Mouse (Mus musculus) spleen, adult 2 months (tissue): ENCODE measurements around the gene Plcl1. TPM values are rescaled to one million over a fixed set of nuclear protein-coding genes. Genes with fewer than 3 reads are reported as not detected.

ENCODE experiments used
- DNase-seq, 2 experiments: peaks; one replicate each; pipeline versions ENCODE4 v3.0.0 to v3.0.0-alpha.2; 2012 to 2021; ENCODE audit warnings: low spot score in 2 of 2, low read depth in 1 of 2
- H3K27ac ChIP-seq: fragments of 200-500 bp; 2 replicates; pipeline ENCODE4 v1.5.1; 2012; ENCODE audit warnings: low read length, inconsistent platforms; ENCODE audit not compliant: insufficient read depth
- H3K27me3 ChIP-seq: fragments of 200-500 bp; 2 replicates; pipeline ENCODE4 v1.6.1; 2012; ENCODE audit warnings: mild to moderate bottlenecking, moderate library complexity, low read length, inconsistent platforms; ENCODE audit not compliant: control insufficient read depth, insufficient read depth
- H3K36me3 ChIP-seq: fragments of 200-500 bp; 2 replicates; pipeline ENCODE4 v1.6.1; 2012; ENCODE audit warnings: mild to moderate bottlenecking, low read length, inconsistent platforms; ENCODE audit not compliant: control insufficient read depth, insufficient read depth
- H3K4me1 ChIP-seq: fragments of 200-500 bp; 2 replicates; pipeline ENCODE4 v1.6.1; 2011; ENCODE audit warnings: inconsistent platforms; ENCODE audit not compliant: control insufficient read depth, insufficient read depth, insufficient read length
- H3K4me3 ChIP-seq: fragments of 200-500 bp; 2 replicates; pipeline ENCODE4 v1.5.1; 2011; ENCODE audit warnings: mild to moderate bottlenecking, inconsistent platforms; ENCODE audit not compliant: insufficient read depth, insufficient read length; ENCODE audit errors: extremely low read depth
- CTCF ChIP-seq: fragments of 200-500 bp; IDR thresholded peaks from 2 replicates; pipeline ENCODE4 v1.5.1; 2011; ENCODE audit warnings: mild to moderate bottlenecking, inconsistent platforms; ENCODE audit not compliant: insufficient read depth, insufficient read length, insufficient replicate concordance; ENCODE audit errors: extremely low read depth
- POLR2A ChIP-seq: fragments of 200-500 bp; IDR thresholded peaks from 2 replicates; pipeline ENCODE4 v1.6.1; 2011; ENCODE audit warnings: low read depth, low read length, inconsistent platforms
- WGBS: fragments of 180-500 bp; shearing (Covaris S2); methylation state at CpG from one replicate; pipeline ENCODE4 v1.1.7; 2018; 5-methylcytosine and 5-hydroxymethylcytosine counted together
- polyA plus RNA-seq: library from polyadenylated mRNA; depleted of rRNA; stranded (reverse); fragments of >200 nt; gene quantifications from 2 replicates; pipeline ENCODE4 v1.2.3, GENCODE M21; 2012

Plcl1 gene
- polyA plus RNA-seq, 1 experiment = 0.49 TPM

GRCm38 (mm10) chr1:55665828-55666673 lies 260.3 kb downstream of the Plcl1 start:
- Histone ChIP-seq H3K4me1 (no peaks in the 10 kb centered on the region; the same call in 1 of the 2 replicates), H3K4me3 (no peak overlapping the region), H3K27ac (no peak overlapping the region), H3K27me3 (no peaks in the 10 kb centered on the region), H3K36me3 (no peaks in the 10 kb centered on the region)
- TF ChIP-seq POLR2A = no peak
- no peak for TF ChIP-seq CTCF
- WGBS = 82% methylated on average over 11 of the region's 11 CpGs
- DNase-seq = no peak

- no peaks in the 10 kb centered on the region for H3K36me3 ChIP-seq
- WGBS = 75% methylated on average over 5 of the region's 5 CpGs
- H3K4me1 ChIP-seq = no peaks in the 10 kb centered on the region; the same call in 1 of the 2 replicates
- H3K27me3 ChIP-seq = no peaks in the 10 kb centered on the region
- DNase-seq = no peak
- TF ChIP-seq POLR2A (no peak), CTCF (no peak)
- no peak overlapping the region for H3K4me3 ChIP-seq
- no peak overlapping the region for H3K27ac ChIP-seq
These were observed 261.1 kb downstream of the Plcl1 start for GRCm38 (mm10) chr1:55666798-55667197.

DNA sequence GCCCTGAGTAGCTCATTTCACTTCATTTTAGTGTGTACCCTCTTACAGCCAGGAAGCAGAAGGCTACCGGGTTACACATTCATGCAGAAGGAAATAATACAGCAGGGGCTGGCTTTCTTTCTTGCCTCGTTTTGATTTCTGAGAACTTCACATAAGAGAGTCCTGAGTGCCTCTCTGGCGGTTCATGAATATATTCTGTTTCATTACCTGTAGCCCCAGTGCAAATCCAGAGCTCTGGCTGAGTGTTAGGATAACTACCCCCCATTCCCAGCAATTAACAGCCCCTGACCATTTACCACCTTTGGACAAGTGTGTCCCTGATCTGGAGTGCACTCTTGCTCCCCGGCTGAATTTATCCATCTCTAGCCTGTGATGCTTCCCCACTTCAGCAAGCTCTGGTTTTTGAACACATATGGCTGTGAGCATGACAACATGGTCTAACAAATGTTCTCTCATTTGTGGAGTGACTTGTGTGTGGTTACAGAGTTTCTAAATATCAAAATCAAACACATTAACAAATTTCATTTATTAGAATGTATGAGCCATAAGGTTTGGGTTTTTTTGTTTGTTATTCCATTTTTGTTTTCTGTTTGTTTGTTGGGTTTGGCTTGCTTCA lies 263.0 kb downstream of the Plcl1 start:
- no peaks in the 10 kb centered on the region for H3K27me3 ChIP-seq
- no peaks in the 10 kb centered on the region for H3K36me3 ChIP-seq
- no peak for DNase-seq
- TF ChIP-seq CTCF = no peak
- TF ChIP-seq POLR2A = no peak
- 49% methylated on average over 4 of the region's 4 CpGs for WGBS
- no peak overlapping the region for H3K27ac ChIP-seq
- no peak overlapping the region for H3K4me3 ChIP-seq
- H3K4me1 ChIP-seq = no peaks in the 10 kb centered on the region; the same call in 1 of the 2 replicates

DNA sequence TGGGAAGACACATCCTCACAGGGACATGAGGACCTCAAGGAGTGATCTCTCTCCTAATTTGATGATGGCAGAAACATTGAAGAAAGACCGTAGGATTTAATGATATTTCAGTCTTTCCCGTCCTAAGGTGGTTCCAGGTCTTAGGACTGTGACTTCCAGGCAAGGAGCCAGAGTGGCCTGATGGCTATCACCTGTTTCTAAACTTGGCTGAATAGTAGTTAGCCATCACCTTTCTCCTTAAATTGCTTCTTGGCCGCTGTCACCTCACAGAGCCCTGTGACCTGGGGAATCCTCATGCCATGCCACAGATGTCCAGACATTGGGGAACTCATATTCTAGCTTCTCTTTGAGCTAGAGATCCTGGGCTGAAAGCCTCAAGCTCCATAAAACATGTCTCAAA lies 277.0 kb downstream of the Plcl1 start:
- TF ChIP-seq POLR2A (no peak), CTCF (no peak)
- no peaks in the 10 kb centered on the region for H3K4me1 ChIP-seq
- WGBS = 97% methylated on average over 3 of the region's 3 CpGs
- DNase-seq = no peak
- no peak overlapping the region for H3K27ac ChIP-seq
- no peak overlapping the region for H3K4me3 ChIP-seq
- H3K27me3 ChIP-seq = no peaks in the 10 kb centered on the region; the same call in 1 of the 2 replicates
- H3K36me3 ChIP-seq = no peaks in the 10 kb centered on the region

DNA sequence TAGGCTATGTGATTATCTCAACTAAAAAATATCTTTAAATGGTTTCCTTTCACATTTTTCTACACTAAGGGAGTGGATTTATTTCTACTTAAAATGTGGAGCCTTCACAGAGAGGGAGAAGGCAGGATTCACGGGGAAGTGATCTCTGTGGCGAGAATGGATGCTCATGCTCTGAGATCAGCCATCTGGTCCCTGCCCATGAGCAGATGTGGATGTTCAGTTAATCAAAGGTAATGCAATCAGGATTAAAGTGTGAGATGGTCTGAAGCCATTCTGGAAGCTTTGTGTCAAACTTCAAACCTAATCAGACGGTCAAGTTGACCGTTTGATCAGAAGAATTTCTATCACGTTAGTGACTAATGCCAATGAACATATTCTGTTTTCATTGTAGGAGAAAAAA lies 280.5 kb downstream of the Plcl1 start:
- Histone ChIP-seq H3K36me3 (no peaks in the 10 kb centered on the region), H3K4me1 (no peaks in the 10 kb centered on the region), H3K27ac (no peak overlapping the region), H3K4me3 (no peak overlapping the region), H3K27me3 (no peaks in the 10 kb centered on the region; the same call in 1 of the 2 replicates)
- WGBS = 93% methylated on average over 5 of the region's 5 CpGs
- TF ChIP-seq POLR2A (no peak), CTCF (no peak)
- no peak for DNase-seq

GRCm38 (mm10) chr1:55693636-55694220 lies 288.0 kb downstream of the Plcl1 start:
- no peaks in the 10 kb centered on the region for H3K4me1 ChIP-seq
- DNase-seq = no peak
- 81% methylated on average over 10 of the region's 10 CpGs for WGBS
- H3K36me3 ChIP-seq = no peaks in the 10 kb centered on the region
- TF ChIP-seq CTCF (no peak), POLR2A (no peak)
- H3K27ac ChIP-seq = no peak overlapping the region
- H3K27me3 ChIP-seq = no peaks in the 10 kb centered on the region
- H3K4me3 ChIP-seq = no peak overlapping the region
